Mouse (Mus musculus): ENCODE results near the gene G530012D18Rik. TPM values are rescaled to one million over a fixed set of nuclear protein-coding genes. Genes with fewer than 3 reads are reported as not detected.
"Not testable (repeated sequence)": the region's sequence is repeated elsewhere in the genome, so short reads cannot be mapped to it uniquely, and the experiment has no call there.

Gene G530012D18Rik
- not detected in 2 replicates for polyA plus RNA-seq (2012; ENCODE audit: insufficient read depth, insufficient read length, missing spikeins)

GRCm38 (mm10) chr1:85575376-85575775 is at the start of gene G530012D18Rik:
G530012D18Rik (plus strand) TSS chr1:85575676.
- H3K4me1 ChIP-seq (ENCODE audit: control insufficient read depth, insufficient read depth, insufficient read length, low read length); H3K4me3 ChIP-seq (ENCODE audit: insufficient read depth, low read depth, low read length); H3K27ac ChIP-seq (replicated peaks; ENCODE audit: low read depth, low read length): not testable (repeated sequence)

- H3K4me1 ChIP-seq (ENCODE audit: control insufficient read depth, insufficient read depth, insufficient read length, low read length); H3K4me3 ChIP-seq (ENCODE audit: insufficient read depth, low read depth, low read length); H3K27ac ChIP-seq (replicated peaks; ENCODE audit: low read depth, low read length): not testable (repeated sequence)
These were observed 49.1 kb upstream of the G530012D18Rik start for GRCm38 (mm10) chr1:85526401-85526800.

GRCm38 (mm10) chr1:85528451-85529110 is 46.9 kb upstream of the G530012D18Rik start:
- H3K4me3 ChIP-seq (ENCODE audit: insufficient read depth, low read depth, low read length); H3K27ac ChIP-seq (replicated peaks; ENCODE audit: low read depth, low read length); H3K4me1 ChIP-seq (ENCODE audit: control insufficient read depth, insufficient read depth, insufficient read length, low read length): not testable (repeated sequence)

- H3K27ac ChIP-seq (replicated peaks; ENCODE audit: low read depth, low read length); H3K4me1 ChIP-seq (ENCODE audit: control insufficient read depth, insufficient read depth, insufficient read length, low read length); H3K4me3 ChIP-seq (ENCODE audit: insufficient read depth, low read depth, low read length): not testable (repeated sequence)
These were observed 31.7 kb upstream of the G530012D18Rik start for GRCm38 (mm10) chr1:85543818-85544217.

- not testable (repeated sequence) for H3K4me3 ChIP-seq (ENCODE audit: insufficient read depth, low read depth, low read length); H3K27ac ChIP-seq (replicated peaks; ENCODE audit: low read depth, low read length)
These were observed 29.0 kb upstream of the G530012D18Rik start for GRCm38 (mm10) chr1:85546442-85546841.

GRCm38 (mm10) chr1:85555261-85555660 is 20.2 kb upstream of the G530012D18Rik start:
- not testable (repeated sequence) for H3K4me3 ChIP-seq (ENCODE audit: insufficient read depth, low read depth, low read length); H3K27ac ChIP-seq (replicated peaks; ENCODE audit: low read depth, low read length); H3K4me1 ChIP-seq (ENCODE audit: control insufficient read depth, insufficient read depth, insufficient read length, low read length)

More at GRCm38 (mm10) chr1:85546442-85546841, 29.0 kb upstream of the G530012D18Rik start:
- not testable (repeated sequence) for H3K4me1 ChIP-seq (ENCODE audit: control insufficient read depth, insufficient read depth, insufficient read length, low read length)

GRCm38 (mm10) chr1:85573554-85573953 is 1.9 kb upstream of the G530012D18Rik start:
- H3K4me3 ChIP-seq (ENCODE audit: insufficient read depth, low read depth, low read length); H3K4me1 ChIP-seq (ENCODE audit: control insufficient read depth, insufficient read depth, insufficient read length, low read length); H3K27ac ChIP-seq (replicated peaks; ENCODE audit: low read depth, low read length): not testable (repeated sequence)

GRCm38 (mm10) chr1:85578372-85579010 is 3.0 kb downstream of the G530012D18Rik start:
- not testable (repeated sequence) for H3K27ac ChIP-seq (replicated peaks; ENCODE audit: low read depth, low read length); H3K4me1 ChIP-seq (ENCODE audit: control insufficient read depth, insufficient read depth, insufficient read length, low read length); H3K4me3 ChIP-seq (ENCODE audit: insufficient read depth, low read depth, low read length)

- not testable (repeated sequence) for H3K4me1 ChIP-seq (ENCODE audit: control insufficient read depth, insufficient read depth, insufficient read length, low read length); H3K4me3 ChIP-seq (ENCODE audit: insufficient read depth, low read depth, low read length)
- 0 out of 2 replicates have a peak overlapping the region, but pooled peaks have one; percentile 2 for H3K27ac ChIP-seq (replicated peaks; ENCODE audit: low read depth, low read length)
These were observed 4.0 kb downstream of the G530012D18Rik start for GRCm38 (mm10) chr1:85579199-85580147.

- not testable (repeated sequence) for H3K4me1 ChIP-seq (ENCODE audit: control insufficient read depth, insufficient read depth, insufficient read length, low read length); H3K27ac ChIP-seq (replicated peaks; ENCODE audit: low read depth, low read length); H3K4me3 ChIP-seq (ENCODE audit: insufficient read depth, low read depth, low read length)
These were observed 4.7 kb downstream of the G530012D18Rik start for GRCm38 (mm10) chr1:85580148-85580534.

GRCm38 (mm10) chr1:85580578-85580977 is 5.1 kb downstream of the G530012D18Rik start:
- H3K27ac ChIP-seq (replicated peaks; ENCODE audit: low read depth, low read length); H3K4me1 ChIP-seq (ENCODE audit: control insufficient read depth, insufficient read depth, insufficient read length, low read length); H3K4me3 ChIP-seq (ENCODE audit: insufficient read depth, low read depth, low read length): not testable (repeated sequence)

- not testable (repeated sequence) for H3K4me1 ChIP-seq (ENCODE audit: control insufficient read depth, insufficient read depth, insufficient read length, low read length); H3K4me3 ChIP-seq (ENCODE audit: insufficient read depth, low read depth, low read length); H3K27ac ChIP-seq (replicated peaks; ENCODE audit: low read depth, low read length)
These were observed 6.0 kb downstream of the G530012D18Rik start for GRCm38 (mm10) chr1:85581518-85581917.

GRCm38 (mm10) chr1:85588697-85589096 is 13.2 kb downstream of the G530012D18Rik start:
- not testable (repeated sequence) for H3K4me3 ChIP-seq (ENCODE audit: insufficient read depth, low read depth, low read length); H3K27ac ChIP-seq (replicated peaks; ENCODE audit: low read depth, low read length); H3K4me1 ChIP-seq (ENCODE audit: control insufficient read depth, insufficient read depth, insufficient read length, low read length)

GRCm38 (mm10) chr1:85592526-85592925 is 17.1 kb downstream of the G530012D18Rik start:
- H3K4me1 ChIP-seq (ENCODE audit: control insufficient read depth, insufficient read depth, insufficient read length, low read length); H3K4me3 ChIP-seq (ENCODE audit: insufficient read depth, low read depth, low read length); H3K27ac ChIP-seq (replicated peaks; ENCODE audit: low read depth, low read length): not testable (repeated sequence)

Measured in brown adipose tissue, adult 24 weeks (tissue).